Mouse (Mus musculus): ENCODE measurements around the gene Zfp697.
A peak's percentile ranks its signal among the peaks of the same experiment; 100 is the strongest.
"Not testable (repeated sequence)": the region's sequence is repeated elsewhere in the genome, so short reads cannot be mapped to it uniquely, and the experiment has no call there.

The Zfp697 gene

DNA sequence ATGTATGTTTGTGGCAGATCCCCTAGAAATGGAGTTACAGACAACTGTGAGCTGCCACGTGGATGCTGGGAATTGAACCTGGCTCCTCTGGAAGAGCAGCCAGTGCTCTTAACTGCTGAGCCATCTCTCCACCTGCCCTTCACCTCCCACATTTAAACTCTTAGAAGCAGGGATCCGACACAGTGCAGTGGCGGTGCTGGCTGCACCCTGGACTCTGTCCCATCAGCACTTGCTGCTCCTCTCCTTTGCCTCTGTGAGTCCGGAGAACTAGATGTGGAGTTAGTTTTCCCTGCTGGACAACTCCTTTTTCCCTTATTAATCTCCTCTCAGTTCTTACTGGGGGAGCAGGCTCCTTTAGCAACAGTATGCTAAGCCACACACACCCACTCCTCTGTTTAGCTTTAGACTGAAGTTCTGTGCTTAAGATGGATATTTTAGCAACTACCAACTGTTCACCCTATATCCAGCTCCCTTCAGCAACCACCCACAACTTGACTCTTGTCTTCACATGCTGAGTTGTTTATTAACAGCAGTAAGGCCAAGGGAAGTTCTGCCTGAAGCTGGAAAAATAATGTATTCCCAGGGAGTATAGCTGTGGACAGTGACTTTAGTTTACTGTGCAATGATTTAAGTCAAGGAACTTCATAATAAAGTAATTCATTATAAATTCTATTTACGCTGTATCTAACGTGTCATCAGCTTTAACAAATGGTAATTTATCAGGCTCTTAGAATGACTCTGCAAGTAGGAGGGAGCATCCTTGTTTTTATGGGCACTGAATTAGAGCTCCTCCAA lies 36.9 kb downstream of the Zfp697 start:
- no peak for DNase-seq (ENCODE audit: low spot score in 2 of 2)

GRCm38 (mm10) chr3:98419786-98420070 lies 37.5 kb downstream of the Zfp697 start:
- no peak for DNase-seq (ENCODE audit: low spot score in 2 of 2)

- no peak for DNase-seq (ENCODE audit: low spot score in 2 of 2)
Measured at GRCm38 (mm10) chr3:98422926-98423325, 40.7 kb downstream of the Zfp697 start.

- DNase-seq (ENCODE audit: low spot score in 2 of 2) = peak in 1 of 2 experiments; percentile 50
Measured at GRCm38 (mm10) chr3:98426749-98427148, 44.5 kb downstream of the Zfp697 start.

GRCm38 (mm10) chr3:98427260-98427599 lies 45.0 kb downstream of the Zfp697 start:
- no peak for DNase-seq (ENCODE audit: low spot score in 2 of 2)

GRCm38 (mm10) chr3:98427600-98428448 lies 45.6 kb downstream of the Zfp697 start:
- peak; percentile 81 to 82 for DNase-seq (ENCODE audit: low spot score in 2 of 2)

DNA sequence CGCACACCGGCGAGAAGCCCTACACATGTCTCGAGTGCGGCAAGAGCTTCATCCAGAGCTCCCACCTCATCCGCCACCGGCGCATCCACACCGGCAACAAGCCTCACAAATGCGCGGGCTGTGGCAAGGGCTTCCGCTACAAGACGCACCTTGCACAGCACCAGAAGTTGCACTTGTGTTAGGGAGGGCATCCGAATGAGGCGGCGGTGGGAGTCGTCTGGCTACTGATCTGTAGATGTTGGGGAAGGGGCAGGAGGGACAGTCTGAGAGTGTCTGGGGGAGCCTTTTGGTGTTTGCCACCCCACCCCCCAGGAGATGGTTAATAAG lies 46.2 kb downstream of the Zfp697 start:
- DNase-seq (ENCODE audit: low spot score in 2 of 2) = no peak

DNA sequence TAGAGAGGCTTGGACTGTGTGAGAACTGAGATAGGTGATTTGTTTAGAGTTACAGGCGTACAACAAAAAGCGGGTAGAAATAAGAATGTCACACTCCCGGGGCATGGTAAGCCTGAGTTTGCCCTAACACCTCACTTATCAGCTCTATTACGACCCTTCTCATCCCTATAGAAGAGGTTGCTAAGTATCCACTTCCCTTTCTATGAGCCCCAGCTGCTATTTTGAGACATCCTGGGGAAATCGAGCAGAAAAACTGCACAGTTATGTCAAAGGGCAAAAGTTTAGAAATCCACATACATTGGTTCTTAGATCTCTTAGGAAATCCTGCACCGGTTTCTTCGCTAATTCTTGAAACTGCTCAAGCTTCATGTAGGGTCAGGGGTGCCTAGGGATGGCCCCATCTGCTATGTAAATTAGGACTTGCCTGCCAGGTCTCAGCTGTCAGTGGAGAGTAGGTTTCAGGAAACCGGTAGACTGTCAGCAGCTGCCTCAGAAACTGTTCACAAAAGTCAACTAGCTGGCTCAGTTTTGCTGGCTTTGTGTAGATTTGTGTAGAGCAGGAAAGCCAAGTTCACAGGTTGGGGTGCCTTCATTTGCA lies 46.8 kb downstream of the Zfp697 start:
- DNase-seq (ENCODE audit: low spot score in 2 of 2) = no peak

- no peak for DNase-seq (ENCODE audit: low spot score in 2 of 2)
Measured at GRCm38 (mm10) chr3:98434088-98434816, 52.0 kb downstream of the Zfp697 start.

GRCm38 (mm10) chr3:98435030-98435429 lies 52.8 kb downstream of the Zfp697 start:
- DNase-seq (ENCODE audit: low spot score in 2 of 2) = no peak

DNA sequence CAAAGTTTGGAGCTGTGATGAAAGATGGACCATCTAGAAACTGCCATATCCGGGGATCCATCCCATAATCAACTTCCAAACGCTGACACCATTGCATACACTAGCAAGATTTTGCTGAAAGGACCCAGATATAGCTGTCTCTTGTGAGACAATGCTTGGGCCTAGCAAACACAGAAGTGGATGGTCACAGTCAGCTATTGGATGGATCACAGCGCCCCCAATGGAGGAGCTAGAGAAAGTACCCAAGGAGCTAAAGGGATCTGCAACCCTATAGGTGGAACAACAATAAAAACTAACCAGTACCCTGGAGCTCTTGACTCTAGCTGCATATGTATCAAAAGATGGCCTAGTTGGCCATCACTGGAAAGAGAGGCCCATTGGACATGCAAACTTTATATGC lies 60.0 kb downstream of the Zfp697 start:
- DNase-seq (ENCODE audit: low spot score in 2 of 2) = not testable (repeated sequence)

DNA sequence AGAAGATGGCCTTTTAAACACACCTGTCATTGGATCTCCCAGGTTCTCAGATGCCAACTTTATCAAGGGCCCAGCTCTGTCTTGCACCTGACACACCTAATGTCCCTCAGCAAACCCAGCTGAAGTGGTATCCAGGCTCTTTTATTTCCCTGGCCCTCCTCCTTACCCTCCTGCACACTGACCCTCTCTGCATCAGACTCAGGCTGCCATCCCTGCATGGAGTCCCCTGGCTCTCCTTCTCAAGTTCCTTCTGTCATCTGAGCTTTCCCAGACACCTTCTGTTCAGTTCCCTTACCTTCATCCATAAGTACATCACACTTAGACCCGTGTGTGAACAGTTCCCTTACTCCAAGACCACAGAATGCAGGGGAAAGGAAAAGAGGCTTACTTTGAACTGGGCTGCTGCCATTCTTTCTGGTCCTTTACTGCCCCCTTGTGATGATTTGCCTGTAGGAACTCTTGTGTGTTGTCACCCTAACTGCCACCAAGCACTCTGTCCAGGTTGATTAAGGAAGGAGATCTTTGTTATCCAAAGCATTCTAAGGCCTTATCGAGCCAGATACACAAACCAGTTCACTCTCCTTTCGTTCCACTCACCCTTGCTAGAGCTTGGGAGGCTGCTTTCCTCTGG lies 61.0 kb downstream of the Zfp697 start:
- peak in 1 of 2 experiments; percentile 33 for DNase-seq (ENCODE audit: low spot score in 2 of 2)

GRCm38 (mm10) chr3:98443924-98444323 lies 61.7 kb downstream of the Zfp697 start:
- not testable (repeated sequence) for DNase-seq (ENCODE audit: low spot score in 2 of 2)

GRCm38 (mm10) chr3:98453786-98454185 lies 71.5 kb downstream of the Zfp697 start:
- not testable (repeated sequence) for DNase-seq (ENCODE audit: low spot score in 2 of 2)

DNA sequence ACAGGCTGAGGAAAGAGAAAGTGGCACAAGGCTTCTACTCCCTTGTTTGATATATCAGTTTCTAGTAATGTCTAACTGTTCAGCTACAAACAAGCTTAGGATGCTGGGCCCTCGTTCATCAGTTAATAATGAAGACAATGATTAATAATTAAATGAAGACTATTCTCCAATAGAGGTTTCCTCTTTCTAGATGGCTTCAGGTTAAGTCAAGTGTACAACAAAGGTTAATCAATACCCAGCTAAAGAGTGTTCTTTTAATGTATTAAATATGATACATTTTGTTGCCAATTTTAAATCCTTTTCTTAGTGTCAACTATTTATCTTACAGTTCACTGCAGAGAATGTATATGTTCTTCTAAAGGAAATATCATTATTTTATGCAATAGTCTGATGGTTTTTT lies 74.8 kb downstream of the Zfp697 start, which contains the start of gene Gm4450:
TSS of gene Gm4450 (minus strand) at position 101 of the 400 bp plus-strand sequence.
- DNase-seq (ENCODE audit: low spot score in 2 of 2) = not testable (repeated sequence)

DNA sequence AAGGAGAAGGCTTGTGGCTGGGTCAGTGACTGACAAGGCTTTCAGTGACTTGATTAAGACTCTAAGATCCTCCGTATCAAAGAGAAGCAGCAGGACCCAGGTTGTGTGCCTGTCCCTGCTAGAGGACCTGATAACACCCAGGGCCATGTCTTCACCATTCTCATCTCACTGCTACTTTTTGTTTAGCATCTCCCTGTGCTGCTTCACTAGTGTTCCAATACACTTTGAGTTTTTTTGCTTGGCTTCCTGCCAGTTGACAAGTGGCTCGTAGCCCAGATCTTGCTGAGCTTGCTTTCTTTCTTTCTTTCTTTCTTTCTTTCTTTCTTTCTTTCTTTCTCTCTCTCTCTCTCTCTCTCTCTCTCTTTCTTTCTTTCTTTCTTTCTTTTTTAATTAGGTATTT lies 87.1 kb downstream of the Zfp697 start:
- not testable (repeated sequence) for DNase-seq (ENCODE audit: low spot score in 2 of 2)

- not testable (repeated sequence) for DNase-seq (ENCODE audit: low spot score in 2 of 2)
Measured at GRCm38 (mm10) chr3:98471057-98471456, 88.8 kb downstream of the Zfp697 start.

DNA sequence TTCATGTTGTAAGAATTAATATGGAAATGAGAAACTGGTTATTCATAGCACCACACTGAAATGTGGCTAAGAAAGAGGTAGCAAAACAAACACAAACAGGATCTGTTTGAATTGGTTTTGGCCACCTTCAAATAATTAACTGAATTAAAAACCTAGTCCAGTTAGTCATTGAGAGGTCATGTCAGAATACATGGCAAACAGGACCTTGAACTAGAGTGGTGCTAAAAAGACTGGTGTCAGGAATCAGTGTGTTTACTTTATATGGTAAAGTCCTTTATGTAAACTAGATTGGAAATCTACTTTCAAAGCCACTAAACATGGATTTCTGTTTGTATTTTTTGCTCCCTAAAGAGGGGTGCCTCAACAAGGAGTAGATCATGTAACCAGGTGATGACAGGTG lies 89.2 kb downstream of the Zfp697 start:
- not testable (repeated sequence) for DNase-seq (ENCODE audit: low spot score in 2 of 2)

GRCm38 (mm10) chr3:98494184-98494583 lies 111.9 kb downstream of the Zfp697 start:
- not testable (repeated sequence) for DNase-seq (ENCODE audit: low spot score in 2 of 2)

GRCm38 (mm10) chr3:98495055-98495454 lies 112.8 kb downstream of the Zfp697 start:
- not testable (repeated sequence) for DNase-seq (ENCODE audit: low spot score in 2 of 2)

DNA sequence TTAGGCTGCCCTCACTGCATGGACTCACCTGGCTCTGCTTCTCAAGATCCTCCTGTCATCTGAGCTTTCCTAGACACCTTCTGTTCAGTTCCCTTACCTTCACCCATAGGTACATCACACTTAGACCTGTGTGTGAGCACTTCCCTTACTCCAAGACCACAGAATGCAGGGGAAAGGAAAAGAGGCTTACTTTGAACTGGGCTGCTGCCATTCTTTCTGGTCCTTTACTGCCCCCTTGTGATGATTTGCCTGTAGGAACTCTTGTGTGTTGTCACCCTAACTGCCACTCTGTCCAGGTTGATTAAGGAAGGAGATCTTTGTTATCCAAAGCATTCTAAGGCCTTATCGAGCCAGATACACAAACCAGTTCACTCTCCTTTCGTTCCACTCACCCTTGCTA lies 114.5 kb downstream of the Zfp697 start:
- DNase-seq (ENCODE audit: low spot score in 2 of 2) = not testable (repeated sequence)
